Mouse (Mus musculus): ENCODE results near the gene Aox3. TPM values are rescaled to one million over a fixed set of nuclear protein-coding genes. Genes with fewer than 3 reads are reported as not detected.

The Aox3 gene
- total RNA-seq, 4 experiments from 2014 or later, result 0.73 to 2.0 (median 1.4) TPM

- DNase-seq (ENCODE audit: low spot score in 2 of 2), result no peak
Measured at GRCm38 (mm10) chr1:58105685-58106084, 7.2 kb upstream of the Aox3 start.

- DNase-seq (ENCODE audit: low spot score in 2 of 2), result no peak
Measured at GRCm38 (mm10) chr1:58107066-58107465, 5.9 kb upstream of the Aox3 start.

GRCm38 (mm10) chr1:58110241-58110640 lies 2.7 kb upstream of the Aox3 start:
- no peak for DNase-seq (ENCODE audit: low spot score in 2 of 2)

GRCm38 (mm10) chr1:58111315-58111714 lies 1.6 kb upstream of the Aox3 start:
- no peak for DNase-seq (ENCODE audit: low spot score in 2 of 2)

- DNase-seq (ENCODE audit: low spot score in 2 of 2), result no peak
Measured at GRCm38 (mm10) chr1:58113441-58113840, 511 bp downstream of the Aox3 start.

- DNase-seq (ENCODE audit: low spot score in 2 of 2), result no peak
Measured at GRCm38 (mm10) chr1:58114021-58114560, 1.2 kb downstream of the Aox3 start.

- DNase-seq (ENCODE audit: low spot score in 2 of 2), result no peak
Measured at GRCm38 (mm10) chr1:58114666-58115375, 1.9 kb downstream of the Aox3 start.

GRCm38 (mm10) chr1:58118231-58118630 lies 5.3 kb downstream of the Aox3 start:
- no peak for DNase-seq (ENCODE audit: low spot score in 2 of 2)

GRCm38 (mm10) chr1:58124901-58125300 lies 12.0 kb downstream of the Aox3 start:
- DNase-seq (ENCODE audit: low spot score in 2 of 2), result no peak

- no peak for DNase-seq (ENCODE audit: low spot score in 2 of 2)
Measured at GRCm38 (mm10) chr1:58137891-58138290, 25.0 kb downstream of the Aox3 start.

GRCm38 (mm10) chr1:58138986-58139385 lies 26.1 kb downstream of the Aox3 start:
- DNase-seq (ENCODE audit: low spot score in 2 of 2), result no peak

- DNase-seq (ENCODE audit: low spot score in 2 of 2), result no peak
Measured at GRCm38 (mm10) chr1:58140607-58141006, 27.7 kb downstream of the Aox3 start.

- DNase-seq (ENCODE audit: low spot score in 2 of 2), result no peak
Measured at GRCm38 (mm10) chr1:58144384-58145069, 31.6 kb downstream of the Aox3 start.

GRCm38 (mm10) chr1:58146026-58146425 lies 33.1 kb downstream of the Aox3 start:
- DNase-seq (ENCODE audit: low spot score in 2 of 2), result no peak

- no peak for DNase-seq (ENCODE audit: low spot score in 2 of 2)
Measured at GRCm38 (mm10) chr1:58147776-58148175, 34.8 kb downstream of the Aox3 start.

- no peak for DNase-seq (ENCODE audit: low spot score in 2 of 2)
Measured at GRCm38 (mm10) chr1:58152247-58152646, 39.3 kb downstream of the Aox3 start.

GRCm38 (mm10) chr1:58156747-58157146 lies 43.8 kb downstream of the Aox3 start:
- DNase-seq (ENCODE audit: low spot score in 2 of 2), result peak; percentile 10 to 18

- DNase-seq (ENCODE audit: low spot score in 2 of 2), result no peak
Measured at GRCm38 (mm10) chr1:58169893-58170292, 57.0 kb downstream of the Aox3 start.

- no peak for DNase-seq (ENCODE audit: low spot score in 2 of 2)
Measured at GRCm38 (mm10) chr1:58188514-58189175, 75.7 kb downstream of the Aox3 start.

- DNase-seq (ENCODE audit: low spot score in 2 of 2), result no peak
Measured at GRCm38 (mm10) chr1:58194317-58194716, 81.4 kb downstream of the Aox3 start.

- no peak for DNase-seq (ENCODE audit: low spot score in 2 of 2)
Measured at GRCm38 (mm10) chr1:58194988-58195387, 82.1 kb downstream of the Aox3 start.

GRCm38 (mm10) chr1:58195541-58195940 lies 82.6 kb downstream of the Aox3 start:
- no peak for DNase-seq (ENCODE audit: low spot score in 2 of 2)
